Mouse (Mus musculus) MEL (cell line): ENCODE measurements around the gene Nat10. TPM values are rescaled to one million over a fixed set of nuclear protein-coding genes. Genes with fewer than 3 reads are reported as not detected.

Experiments used
- DNase-seq: peaks from one replicate; pipeline ENCODE4 v3.0.0; 2011; ENCODE audit warnings: low read depth, low spot score
- H3K27ac ChIP-seq: 2 replicates; pipeline ENCODE4 v1.5.1; 2012; ENCODE audit warnings: low read depth, mild to moderate bottlenecking, control low read depth, low read length, moderate library complexity; ENCODE audit not compliant: control insufficient read depth
- H3K27me3 ChIP-seq, 2 experiments: fragments of 150-350 bp in 1 of 2; sonication (generic) in 1 of 2; 2 replicates each; pipeline ENCODE4 v1.6.1; 2012; ENCODE audit warnings: low read length in 2 of 2, mild to moderate bottlenecking in 2 of 2, improper control_type of control experiment in 1 of 2, moderate library complexity in 1 of 2; ENCODE audit not compliant: insufficient read depth in 2 of 2, control insufficient read depth in 1 of 2
- H3K36me3 ChIP-seq, 2 experiments: 2 replicates each; pipeline ENCODE4 v1.6.1; 2012 to 2014; ENCODE audit warnings: low read length in 2 of 2, improper control_type of control experiment in 1 of 2, inconsistent platforms in 1 of 2, mild to moderate bottlenecking in 1 of 2; ENCODE audit not compliant: insufficient read depth in 2 of 2, control insufficient read depth in 1 of 2
- H3K4me1 ChIP-seq, 2 experiments: fragments of 150-350 bp in 1 of 2; sonication (generic) in 1 of 2; 2 replicates each; pipeline ENCODE4 v1.6.1; 2012; ENCODE audit warnings: low read length in 2 of 2, improper control_type of control experiment in 1 of 2, mild to moderate bottlenecking in 1 of 2; ENCODE audit not compliant: insufficient read depth in 2 of 2, control insufficient read depth in 1 of 2
- H3K4me3 ChIP-seq, 2 experiments: fragments of 150-350 bp in 1 of 2; sonication (generic) in 1 of 2; 2 replicates each; pipeline ENCODE4 v1.5.1; 2012; ENCODE audit warnings: low read depth in 2 of 2, low read length in 2 of 2, mild to moderate bottlenecking in 2 of 2, moderate library complexity in 2 of 2, control low read depth in 1 of 2, improper control_type of control experiment in 1 of 2; ENCODE audit not compliant: control insufficient read depth in 1 of 2, insufficient read depth in 1 of 2
- H3K79me2 ChIP-seq: 2 replicates; pipeline ENCODE4 v1.6.1; 2012; ENCODE audit warnings: mild to moderate bottlenecking, low read length, moderate library complexity; ENCODE audit not compliant: control insufficient read depth, poor library complexity, insufficient read depth
- H3K9ac ChIP-seq: 2 replicates; pipeline ENCODE4 v1.6.1; 2012; ENCODE audit warnings: low read depth, mild to moderate bottlenecking, control low read depth, low read length, moderate library complexity; ENCODE audit not compliant: control insufficient read depth, poor library complexity, severe bottlenecking
- H3K9me3 ChIP-seq: fragments of 150-350 bp; sonication (generic); replicated peaks from 2 replicates; pipeline ENCODE4 v1.6.1; 2012; ENCODE audit warnings: mild to moderate bottlenecking, low read length, improper control_type of control experiment, moderate library complexity; ENCODE audit not compliant: insufficient read depth
- BHLHE40 ChIP-seq: IDR thresholded peaks from 2 replicates; pipeline ENCODE4 v1.6.1; 2012; ENCODE audit warnings: low read depth, mild to moderate bottlenecking, inconsistent platforms, low read length, improper control_type of control experiment, borderline replicate concordance
- CHD1 ChIP-seq: IDR thresholded peaks from 2 replicates; pipeline ENCODE4 v1.6.1; 2012; ENCODE audit warnings: low read depth, mild to moderate bottlenecking, inconsistent platforms, low read length, improper control_type of control experiment
- CHD2 ChIP-seq: IDR thresholded peaks from 2 replicates; pipeline ENCODE4 v1.6.1; 2011; ENCODE audit warnings: low read length, improper control_type of control experiment
- CTCF ChIP-seq, 3 experiments: IDR thresholded peaks in 2 of 3; conservative IDR thresholded peaks in 1 of 3; 2 replicates each; pipeline ENCODE4 v1.5.1; 2011 to 2012; ENCODE audit warnings: low read length in 3 of 3, low read depth in 2 of 3, mild to moderate bottlenecking in 2 of 3, improper control_type of control experiment in 1 of 3, inconsistent platforms in 1 of 3, mixed read lengths in 1 of 3, moderate library complexity in 1 of 3; ENCODE audit not compliant: control insufficient read depth in 1 of 3, insufficient read depth in 1 of 3, poor library complexity in 1 of 3, severe bottlenecking in 1 of 3
- ELF1 ChIP-seq: IDR thresholded peaks from 2 replicates; pipeline ENCODE4 v1.6.1; 2014; ENCODE audit warnings: low read depth, mild to moderate bottlenecking, inconsistent platforms, low read length, improper control_type of control experiment, moderate library complexity
- ETS1 ChIP-seq: IDR thresholded peaks from 2 replicates; pipeline ENCODE4 v1.6.1; 2012; ENCODE audit warnings: low read depth, mild to moderate bottlenecking, inconsistent platforms, low read length, improper control_type of control experiment, moderate library complexity
- GABPA ChIP-seq: IDR thresholded peaks from 2 replicates; pipeline ENCODE4 v1.6.1; 2012; ENCODE audit warnings: low read depth, mild to moderate bottlenecking, inconsistent platforms, low read length, improper control_type of control experiment, moderate library complexity
- GATA1 ChIP-seq: IDR thresholded peaks from 2 replicates; pipeline ENCODE4 v1.6.1; 2011; ENCODE audit warnings: low read depth, low read length, improper control_type of control experiment
- HCFC1 ChIP-seq: IDR thresholded peaks from 2 replicates; pipeline ENCODE4 v1.6.1; 2012; ENCODE audit warnings: low read depth, mild to moderate bottlenecking, inconsistent platforms, low read length, improper control_type of control experiment, moderate library complexity
- JUND ChIP-seq: IDR thresholded peaks from 2 replicates; pipeline ENCODE4 v1.6.1; 2011; ENCODE audit warnings: low read depth, mild to moderate bottlenecking, improper control_type of control experiment, low read length
- KAT2A ChIP-seq: conservative IDR thresholded peaks from 2 replicates; pipeline ENCODE4 v1.6.1; 2012; ENCODE audit warnings: low read depth, low read length, improper control_type of control experiment, inconsistent platforms
- MAX ChIP-seq: IDR thresholded peaks from 2 replicates; pipeline ENCODE4 v1.6.1; 2011; ENCODE audit warnings: low read length, improper control_type of control experiment
- MAZ ChIP-seq: IDR thresholded peaks from 2 replicates; pipeline ENCODE4 v1.6.1; 2012; ENCODE audit warnings: low read depth, mild to moderate bottlenecking, inconsistent platforms, low read length, improper control_type of control experiment
- MYB ChIP-seq: IDR thresholded peaks from 2 replicates; pipeline ENCODE4 v1.6.1; 2011; ENCODE audit warnings: mild to moderate bottlenecking, low read depth, low read length, improper control_type of control experiment
- NELFE ChIP-seq: IDR thresholded peaks from 2 replicates; pipeline ENCODE4 v1.6.1; 2011; ENCODE audit warnings: low read depth, low read length, improper control_type of control experiment
- NRF1 ChIP-seq: IDR thresholded peaks from 2 replicates; pipeline ENCODE4 v1.6.1; 2014; ENCODE audit warnings: low read depth, mild to moderate bottlenecking, inconsistent platforms, low read length, improper control_type of control experiment, moderate library complexity; ENCODE audit not compliant: poor library complexity, insufficient read depth, severe bottlenecking
- POLR2AphosphoS2 ChIP-seq: IDR thresholded peaks from 2 replicates; pipeline ENCODE4 v1.6.1; 2011; ENCODE audit warnings: low read length, improper control_type of control experiment
- TAL1 ChIP-seq: IDR thresholded peaks from 2 replicates; pipeline ENCODE4 v1.6.1; 2012; ENCODE audit warnings: mild to moderate bottlenecking, inconsistent platforms, low read length, moderate library complexity, mixed read lengths
- TBP ChIP-seq: IDR thresholded peaks from 2 replicates; pipeline ENCODE4 v1.8.0; 2011; ENCODE audit warnings: low read depth, low read length, improper control_type of control experiment
- TCF12 ChIP-seq: IDR thresholded peaks from 2 replicates; pipeline ENCODE4 v1.6.1; 2014; ENCODE audit warnings: low read depth, mild to moderate bottlenecking, inconsistent platforms, low read length, improper control_type of control experiment, moderate library complexity
- USF1 ChIP-seq: IDR thresholded peaks from 2 replicates; pipeline ENCODE4 v1.6.1; 2014; ENCODE audit warnings: low read depth, mild to moderate bottlenecking, inconsistent platforms, low read length, improper control_type of control experiment, moderate library complexity
- USF2 ChIP-seq, 2 experiments: IDR thresholded peaks; 2 replicates each; pipeline ENCODE4 v1.6.1; 2011 to 2012; ENCODE audit warnings: improper control_type of control experiment in 2 of 2, low read length in 2 of 2, borderline replicate concordance in 1 of 2, inconsistent platforms in 1 of 2, low read depth in 1 of 2, mild to moderate bottlenecking in 1 of 2; ENCODE audit not compliant: insufficient read depth in 1 of 2
- ZC3H11A ChIP-seq: IDR thresholded peaks from 2 replicates; pipeline ENCODE4 v1.6.1; 2012; ENCODE audit warnings: low read depth, mild to moderate bottlenecking, inconsistent platforms, low read length, improper control_type of control experiment
- ZNF384 ChIP-seq: IDR thresholded peaks from 2 replicates; pipeline ENCODE4 v1.6.1; 2012; ENCODE audit warnings: low read depth, mild to moderate bottlenecking, inconsistent platforms, low read length, improper control_type of control experiment
- polyA plus RNA-seq, 2 experiments: library from polyadenylated mRNA; stranded (reverse) in 1 of 2; unstranded in 1 of 2; fragments of >175 nt in 1 of 2; fragments of >200 nt in 1 of 2; gene quantifications; 2 replicates each; pipeline versions ENCODE4 v1.2.1 to v1.2.4; 2012; ENCODE audit warnings: low replicate concordance in 2 of 2, low read depth in 1 of 2; ENCODE audit not compliant: insufficient read length in 2 of 2, insufficient read depth in 1 of 2, missing spikeins in 1 of 2
- total RNA-seq: library from RNA; depleted of rRNA; stranded (reverse); fragments of 300-350 nt; gene quantifications from 2 replicates; pipeline ENCODE4 v1.2.3, GENCODE M21; 2012

Nat10 gene
- total and polyA plus RNA-seq, 3 experiments = 74.7 to 107 TPM; not detected in 1

GRCm38 (mm10) chr2:103795843-103796210 lies 34.8 kb upstream of the Nat10 start (continued):
- TF ChIP-seq TBP (peak; percentile 68; the same call in 1 of the 2 replicates), HCFC1 (peak; percentile 62; the same call in 1 of the 2 replicates), ETS1 (peak; percentile 41; the same call in 1 of the 2 replicates), KAT2A (no peak), MAX (peak; percentile 92), JUND (no peak), GATA1 (no peak), NELFE (peak; percentile 65; the same call in 1 of the 2 replicates)

- H3K27ac ChIP-seq = no peak overlapping the region
- no peak for TF ChIP-seq CTCF (IDR thresholded peaks at IDR 0.05 in 2 of 3, conservative IDR thresholded peaks at IDR 0.05 in 1 of 3; ENCODE audit: control insufficient read depth in 1 of 3, insufficient read depth in 1 of 3, low read depth in 2 of 3, low read length in 3 of 3, poor library complexity in 1 of 3, severe bottlenecking in 1 of 3)
- no peak for TF ChIP-seq MAX
- no peak for TF ChIP-seq POLR2AphosphoS2
- no peak for TF ChIP-seq HCFC1
- no peak for TF ChIP-seq MYB
- TF ChIP-seq ELF1 = no peak
- TF ChIP-seq BHLHE40 = no peak
- no peak for TF ChIP-seq TCF12
- no peak for TF ChIP-seq CHD2
- TF ChIP-seq GABPA = no peak
- no peak for TF ChIP-seq KAT2A
- TF ChIP-seq ZNF384 = no peak
- no peak for TF ChIP-seq MAZ
- TF ChIP-seq TAL1 = no peak
- TF ChIP-seq NRF1 = no peak
- TF ChIP-seq USF2 (IDR thresholded peaks at IDR 0.05; ENCODE audit: borderline replicate concordance in 1 of 2, insufficient read depth in 1 of 2, low read depth in 1 of 2, low read length in 2 of 2) = no peak
- TF ChIP-seq CHD1 = no peak
- TF ChIP-seq ZC3H11A = no peak
- no peak for TF ChIP-seq USF1
- TF ChIP-seq ETS1 = no peak
- TF ChIP-seq, all 39 proteins: peak for 0
- H3K9me3 ChIP-seq = no peaks in the 10 kb centered on the region
- H3K79me2 ChIP-seq = peaks cover 72% of the 10 kb centered on the region
- DNase-seq = no peak
- no peak overlapping the region for H3K9ac ChIP-seq
- H3K4me1 ChIP-seq = peaks cover 8 to 12% of the 10 kb centered on the region in 2 experiments; a peak in 3 of 4 replicates
- H3K4me3 ChIP-seq = no peak overlapping the region
- no peaks in the 10 kb centered on the region for H3K27me3 ChIP-seq
- H3K36me3 ChIP-seq = peaks cover 49 to 67% of the 10 kb centered on the region in 2 experiments
These were observed 30.9 kb upstream of the Nat10 start for GRCm38 (mm10) chr2:103792009-103792408.
